Mouse (Mus musculus) heart, embryonic 14.5 days (tissue): Measurements from ENCODE around the gene Fam198a. TPM values are rescaled to one million over a fixed set of nuclear protein-coding genes. Genes with fewer than 3 reads are reported as not detected.
A peak's percentile ranks its signal among the peaks of the same experiment; 100 is the strongest.

Source experiments
- ATAC-seq: fragments of 200-750 bp; cut with Nextera tagmentation; 2 replicates; pipeline ENCODE4 v1.8.0; 2017; ENCODE audit warnings: low read depth, moderate TSS enrichment; ENCODE audit not compliant: insufficient number of reproducible peaks, insufficient read depth, low FRiP score
- H3K27ac ChIP-seq, 2 experiments: fragments of 200-500 bp in 1 of 2; fragments of 300-500 bp in 1 of 2; sonication (generic) in 1 of 2; replicated peaks in 1 of 2; 2 replicates each; pipeline ENCODE4 v1.5.1; 2012 to 2014; ENCODE audit warnings: low read depth in 2 of 2, low read length in 2 of 2, control low read depth in 1 of 2, mild to moderate bottlenecking in 1 of 2, mixed read lengths in 1 of 2; ENCODE audit not compliant: control insufficient read depth in 1 of 2, insufficient read depth in 1 of 2
- H3K27me3 ChIP-seq: fragments of 300-500 bp; sonication (generic); 2 replicates; pipeline ENCODE4 v1.6.1; 2014; ENCODE audit warnings: mild to moderate bottlenecking, low read length, control low read depth; ENCODE audit not compliant: control insufficient read depth, insufficient read depth
- H3K36me3 ChIP-seq: fragments of 300-500 bp; sonication (generic); 2 replicates; pipeline ENCODE4 v1.6.1; 2014; ENCODE audit warnings: mild to moderate bottlenecking, control low read depth, low read length, mixed read lengths; ENCODE audit not compliant: control insufficient read depth, insufficient read depth
- H3K4me1 ChIP-seq, 2 experiments: fragments of 200-500 bp in 1 of 2; fragments of 300-500 bp in 1 of 2; sonication (generic) in 1 of 2; 2 replicates each; pipeline ENCODE4 v1.6.1; 2012 to 2014; ENCODE audit warnings: low read length in 2 of 2, control low read depth in 1 of 2, mixed read lengths in 1 of 2; ENCODE audit not compliant: control insufficient read depth in 2 of 2, insufficient read depth in 2 of 2
- H3K4me2 ChIP-seq: fragments of 300-500 bp; sonication (generic); 2 replicates; pipeline ENCODE4 v1.6.1; 2014; ENCODE audit warnings: mild to moderate bottlenecking, low read length
- H3K4me3 ChIP-seq, 2 experiments: fragments of 200-500 bp in 1 of 2; fragments of 300-500 bp in 1 of 2; sonication (generic) in 1 of 2; 2 replicates each; pipeline ENCODE4 v1.5.1; 2012 to 2014; ENCODE audit warnings: low read length in 2 of 2, mild to moderate bottlenecking in 2 of 2, control low read depth in 1 of 2, low read depth in 1 of 2, moderate library complexity in 1 of 2; ENCODE audit not compliant: control insufficient read depth in 1 of 2, insufficient read depth in 1 of 2
- H3K9ac ChIP-seq: fragments of 300-500 bp; sonication (generic); 2 replicates; pipeline ENCODE4 v1.6.1; 2014; ENCODE audit warnings: mild to moderate bottlenecking, low read length
- H3K9me3 ChIP-seq: fragments of 300-500 bp; sonication (generic); 2 replicates; pipeline ENCODE4 v1.6.1; 2016; ENCODE audit warnings: low read length, control low read depth; ENCODE audit not compliant: control insufficient read depth
- WGBS: fragments of 180-500 bp; shearing (Covaris S2); extraction: QIAGEN DNeasy Blood & Tissue Kit; methylation state at CpG from one replicate; pipeline ENCODE4 v1.1.7; 2014; 5-methylcytosine and 5-hydroxymethylcytosine counted together
- polyA plus RNA-seq: library from polyadenylated mRNA; unstranded; fragments of >200 nt; fragmentation: Nextera tagmentation; extraction: Ambion mirVana; gene quantifications from 2 replicates; pipeline ENCODE4 v1.2.1, GENCODE M21; 2014

Fam198a gene
- polyA plus RNA-seq, 1 experiment from 2014 or later: 1.6 TPM

DNA sequence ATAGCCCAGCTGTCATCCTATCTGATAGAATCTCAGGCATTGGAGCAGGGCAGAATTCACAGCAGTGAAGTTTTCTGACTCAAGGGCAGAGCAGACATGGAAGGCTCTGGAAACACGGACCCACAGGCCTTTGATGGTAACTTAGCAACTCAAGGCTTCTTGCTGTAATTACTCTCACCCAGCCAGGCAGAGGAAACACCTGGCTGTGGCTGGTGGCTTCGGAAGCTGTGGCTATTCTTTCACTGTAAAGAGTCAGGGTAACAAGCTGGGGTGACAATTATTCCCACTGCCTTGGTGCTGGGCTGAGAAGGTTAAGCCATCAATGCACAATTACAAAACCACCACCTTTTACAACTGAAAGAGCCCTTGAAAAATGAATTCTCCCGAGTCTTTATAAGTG lies 42.3 kb downstream of the Fam198a start:
- no peak for ATAC-seq
- WGBS: 67% methylated on average over 3 of the region's 3 CpGs

DNA sequence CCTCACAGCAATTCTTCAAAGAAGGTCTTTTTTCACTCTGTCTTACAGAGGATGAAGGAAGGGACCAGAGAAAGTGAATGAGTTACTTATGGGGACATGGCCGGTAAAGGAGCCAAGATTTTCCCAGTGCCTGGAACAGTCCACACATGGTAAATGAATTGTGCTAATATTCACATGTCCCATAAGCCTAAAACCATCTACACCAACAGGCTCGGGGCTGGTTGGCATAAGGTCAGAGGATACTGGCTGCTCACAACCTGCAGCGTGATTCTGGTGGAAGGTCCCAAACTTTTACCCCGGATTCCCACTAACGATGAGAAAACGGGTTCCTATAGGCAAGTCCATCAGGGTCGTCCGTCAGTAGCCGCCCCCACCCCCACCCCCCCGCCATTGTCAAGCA lies 44.3 kb downstream of the Fam198a start:
- 19% methylated on average over 10 of the region's 10 CpGs for WGBS
- Histone ChIP-seq H3K27ac (no peak overlapping the region), H3K4me2 (peak overlapping the region; percentile 98), H3K9me3 (no peaks in the 10 kb centered on the region), H3K36me3 (no peaks in the 10 kb centered on the region), H3K4me1 (no peaks in the 10 kb centered on the region), H3K4me3 (peak overlapping the region; percentile 68 to 93), H3K9ac (peak overlapping the region; percentile 77), H3K27me3 (no peaks in the 10 kb centered on the region)
- no peak for ATAC-seq

More for the DNA sequence above, 42.3 kb downstream of the Fam198a start:
- Histone ChIP-seq H3K4me2 (no peak overlapping the region), H3K4me1 (no peaks in the 10 kb centered on the region), H3K4me3 (no peak overlapping the region), H3K27me3 (no peaks in the 10 kb centered on the region), H3K36me3 (no peaks in the 10 kb centered on the region), H3K9ac (no peak overlapping the region), H3K27ac (no peak overlapping the region), H3K9me3 (no peaks in the 10 kb centered on the region)

DNA sequence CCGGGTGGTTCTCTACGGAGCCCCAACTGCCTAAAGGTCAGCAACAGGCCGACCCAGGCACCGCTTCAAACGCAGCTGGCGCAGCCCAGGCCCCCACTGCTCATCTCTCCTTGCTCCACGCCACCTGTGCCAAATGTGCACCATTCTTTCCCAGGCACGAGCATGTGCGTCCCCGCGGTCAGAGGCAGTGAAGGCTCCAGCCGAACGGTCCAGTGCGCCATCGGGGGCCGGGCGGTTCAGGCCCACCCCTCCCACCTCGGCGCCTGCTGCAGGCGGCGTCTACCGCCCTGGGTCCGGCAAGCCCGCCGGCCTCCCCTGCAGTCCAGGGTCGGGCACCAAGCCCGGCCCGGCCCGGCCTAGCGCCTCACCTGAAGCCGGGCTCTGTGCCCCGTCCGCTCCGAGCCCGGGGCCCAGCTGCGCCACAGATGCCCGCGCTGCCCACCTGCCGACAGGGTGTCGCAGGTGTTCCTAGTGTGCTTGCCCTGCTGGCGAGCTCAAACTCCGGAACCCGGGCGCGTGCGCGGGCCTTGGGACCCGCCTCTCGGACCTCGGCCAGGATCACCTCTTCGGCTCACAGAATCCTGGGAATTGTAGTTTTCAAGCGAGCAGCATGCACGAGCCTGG lies 44.8 kb downstream of the Fam198a start:
- Histone ChIP-seq H3K9me3 (no peaks in the 10 kb centered on the region), H3K4me3 (peak overlapping the region; percentile 68 to 93), H3K27me3 (no peaks in the 10 kb centered on the region), H3K4me2 (peak overlapping the region; percentile 98), H3K36me3 (no peaks in the 10 kb centered on the region), H3K9ac (peak overlapping the region; percentile 77), H3K4me1 (no peaks in the 10 kb centered on the region), H3K27ac (no peak overlapping the region)
- under 1% methylated on average over 53 of the region's 53 CpGs for WGBS
- ATAC-seq: peak; percentile 63; the same call in 1 of the 2 replicates

DNA sequence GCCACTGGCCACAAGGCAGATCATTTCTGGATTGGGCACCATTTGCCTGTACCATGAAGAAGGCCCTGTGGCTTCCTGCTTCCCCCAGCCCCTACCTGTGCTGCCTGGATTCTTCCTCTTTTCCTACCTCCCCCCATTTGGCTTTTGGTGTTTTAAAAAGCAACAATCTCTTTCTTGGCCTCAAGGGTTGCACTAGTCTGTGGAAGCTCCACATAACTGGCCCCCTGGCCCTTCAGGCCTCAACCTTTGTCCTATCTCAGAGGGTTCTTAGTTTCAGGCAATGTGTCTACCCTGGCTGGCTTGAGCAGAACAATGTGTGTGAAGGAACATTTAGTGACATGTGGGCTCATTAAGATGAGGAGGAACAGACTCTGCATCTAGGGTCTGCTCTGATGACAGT lies 46.2 kb downstream of the Fam198a start, which contains the start of gene Pomgnt2:
Gene Pomgnt2, minus strand, starts transcription at position 101 of the 400 bp plus-strand sequence.
- Histone ChIP-seq H3K4me3 (peak within 1 kb of the TSS; percentile 68 to 93; a peak in 3 of 4 replicates), H3K9me3 (no peaks in the 10 kb centered on the region), H3K27ac (no peak within 1 kb of the TSS), H3K4me2 (peak within 1 kb of the TSS; percentile 98), H3K36me3 (no peaks in the 10 kb centered on the region), H3K27me3 (no peaks in the 10 kb centered on the region), H3K9ac (no peak within 1 kb of the TSS; the same call in 1 of the 2 replicates), H3K4me1 (no peaks in the 10 kb centered on the region)
- no peak for ATAC-seq

DNA sequence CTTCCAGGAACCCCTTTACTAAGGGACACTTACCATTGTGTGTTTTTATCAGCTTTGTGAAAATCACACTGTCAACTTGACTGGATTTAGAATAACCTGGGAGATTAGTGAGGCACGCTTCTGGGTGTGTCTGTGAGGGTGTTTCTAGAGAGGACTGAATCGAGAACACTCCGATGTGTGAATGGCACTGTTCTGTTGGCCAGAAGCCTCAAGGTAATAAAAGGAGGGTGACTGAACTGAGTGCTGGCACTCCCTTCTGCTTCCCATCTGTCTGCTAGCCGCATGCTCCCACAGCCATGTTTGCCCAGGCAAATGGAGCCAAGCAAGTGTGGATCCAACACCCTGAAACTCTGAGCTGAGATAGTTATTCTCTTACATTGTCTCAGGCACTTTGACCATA lies 47.2 kb downstream of the Fam198a start:
- H3K4me1 ChIP-seq: no peaks in the 10 kb centered on the region
- no peaks in the 10 kb centered on the region for H3K36me3 ChIP-seq
- no peak overlapping the region for H3K9ac ChIP-seq
- no peaks in the 10 kb centered on the region for H3K27me3 ChIP-seq
- ATAC-seq: no peak
- 76% methylated on average over 4 of the region's 4 CpGs for WGBS
- H3K4me2 ChIP-seq: no peak overlapping the region
- no peak overlapping the region for H3K27ac ChIP-seq
- no peaks in the 10 kb centered on the region for H3K9me3 ChIP-seq
- H3K4me3 ChIP-seq: no peak overlapping the region

DNA sequence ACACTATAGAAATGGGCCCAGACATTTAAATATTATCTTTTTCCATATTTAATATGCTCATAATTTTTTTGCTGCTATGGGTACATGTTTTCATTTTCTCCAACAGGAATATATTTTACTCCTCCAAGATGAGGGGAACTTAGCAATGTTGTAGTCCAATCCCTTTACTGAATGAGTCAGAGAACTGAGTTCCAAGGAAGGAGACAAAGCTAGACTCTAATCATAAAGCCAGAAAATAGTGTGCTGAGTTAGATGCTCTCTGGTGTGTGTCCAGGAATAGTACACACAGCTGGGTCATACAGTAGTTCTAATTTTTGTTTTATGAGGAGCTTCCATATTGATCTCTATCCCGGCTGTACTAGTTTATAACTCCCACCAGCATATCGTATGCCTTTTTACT lies 55.4 kb downstream of the Fam198a start:
- H3K4me3 ChIP-seq: no peak overlapping the region
- no peak overlapping the region for H3K4me2 ChIP-seq
- H3K36me3 ChIP-seq: no peaks in the 10 kb centered on the region
- no peaks in the 10 kb centered on the region for H3K9me3 ChIP-seq
- ATAC-seq: no peak
- H3K4me1 ChIP-seq: no peaks in the 10 kb centered on the region
- no peak overlapping the region for H3K9ac ChIP-seq
- H3K27me3 ChIP-seq: no peaks in the 10 kb centered on the region
- H3K27ac ChIP-seq: no peak overlapping the region
- 88% methylated on average over 2 of the region's 2 CpGs for WGBS

DNA sequence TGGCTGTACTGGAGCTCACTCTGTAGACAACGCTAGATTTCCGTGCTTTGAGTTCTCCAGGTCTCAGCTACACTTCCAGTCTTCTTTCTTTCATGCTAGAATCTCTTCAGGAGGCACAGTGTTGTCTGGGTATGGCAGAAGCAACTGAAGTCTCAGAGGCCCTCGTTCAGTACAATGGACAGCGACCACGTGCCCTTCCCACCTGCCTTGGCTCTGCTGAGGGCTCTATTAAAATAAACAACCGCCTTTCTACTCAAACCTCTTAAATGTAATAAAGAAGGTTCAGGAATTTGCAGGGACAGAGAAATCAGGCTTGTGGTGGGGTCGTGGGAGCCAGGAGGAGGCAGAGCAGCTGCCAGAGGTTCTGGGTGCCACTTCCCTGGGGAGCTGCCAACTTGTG lies 55.8 kb downstream of the Fam198a start:
- ATAC-seq: no peak
- Histone ChIP-seq H3K4me2 (no peak overlapping the region), H3K27ac (no peak overlapping the region), H3K9ac (no peak overlapping the region), H3K27me3 (no peaks in the 10 kb centered on the region), H3K4me1 (no peaks in the 10 kb centered on the region), H3K36me3 (no peaks in the 10 kb centered on the region), H3K4me3 (no peak overlapping the region), H3K9me3 (no peaks in the 10 kb centered on the region)
- WGBS: 10% methylated on average over 7 of the region's 7 CpGs

DNA sequence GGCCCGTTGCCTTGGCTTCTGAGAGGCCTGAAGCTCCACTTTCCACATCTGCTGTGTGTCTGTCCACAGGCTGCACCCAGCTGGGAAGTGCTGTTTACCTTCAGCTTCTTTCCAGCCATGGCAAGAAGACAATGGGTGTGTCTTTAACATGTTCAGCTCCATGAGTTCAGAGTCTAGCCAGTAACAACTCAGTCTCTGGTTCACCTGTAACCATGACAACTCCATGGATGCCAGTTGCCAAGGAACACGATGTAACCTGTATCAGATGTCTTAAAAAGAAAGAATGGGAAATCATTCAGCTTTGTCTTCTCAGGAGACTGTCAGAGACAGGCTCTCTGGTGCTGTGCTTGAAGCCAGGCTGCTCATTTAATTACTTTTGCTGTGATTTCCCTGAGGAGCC lies 58.1 kb downstream of the Fam198a start:
- H3K27me3 ChIP-seq: no peaks in the 10 kb centered on the region
- H3K4me1 ChIP-seq: no peaks in the 10 kb centered on the region
- no peak overlapping the region for H3K4me3 ChIP-seq
- H3K9me3 ChIP-seq: no peaks in the 10 kb centered on the region
- no peak overlapping the region for H3K4me2 ChIP-seq
- no peak overlapping the region for H3K27ac ChIP-seq
- ATAC-seq: no peak
- WGBS: 49% methylated on average over 2 of the region's 2 CpGs
- no peaks in the 10 kb centered on the region for H3K36me3 ChIP-seq
- no peak overlapping the region for H3K9ac ChIP-seq
